ENCODE assay signal across 8 mouse cellular contexts in genomic region chr10:62865167-62866034, GRCm38 (mm10). TPM values are rescaled to one million over a fixed set of nuclear protein-coding genes. Genes with fewer than 3 reads are reported as not detected.
DNase-seq lines count a peak whose midpoint lies in the region; ATAC-seq lines count a peak whose summit lies in the region.

No protein-coding gene starts in this region.

- DNase-seq in 416B (ENCODE audit: low read depth), result peak; percentile 52
- DNase-seq in brain, adult 2 months (ENCODE audit: low read depth, low spot score), result peak; percentile 99
- peak; percentile 32 to 74 for DNase-seq in spleen, postnatal 4 days (ENCODE audit: low spot score in 2 of 2)

- peak overlapping the region; percentile 51 for H3K4me3 ChIP-seq in heart, embryonic 12.5 days
- H3K4me3 ChIP-seq in kidney, embryonic 15.5 days (replicated peaks), result peak overlapping the region; percentile 51
- peak overlapping the region; percentile 48 for H3K4me3 ChIP-seq in limb, embryonic 15.5 days
- peak overlapping the region; percentile 55 for H3K4me3 ChIP-seq in midbrain, embryonic 16.5 days (ENCODE audit: low read depth, low read length)

- peaks cover 22% of the 10 kb centered on the region for H3K36me3 ChIP-seq in heart, embryonic 12.5 days
- H3K36me3 ChIP-seq in kidney, embryonic 15.5 days, result peaks cover 14% of the 10 kb centered on the region
- H3K36me3 ChIP-seq in limb, embryonic 15.5 days, result 0 out of 2 replicates have a peak, but pooled peaks cover 4% of the 10 kb centered on the region
- peaks cover 2% of the 10 kb centered on the region; the same call in 1 of the 2 replicates for H3K36me3 ChIP-seq in midbrain, embryonic 16.5 days (ENCODE audit: control insufficient read depth, insufficient read depth, low read length)

- no peaks in the 10 kb centered on the region for H3K27me3 ChIP-seq in heart, embryonic 12.5 days (replicated peaks)
- H3K27me3 ChIP-seq in kidney, embryonic 15.5 days, result no peaks in the 10 kb centered on the region
- H3K27me3 ChIP-seq in limb, embryonic 15.5 days, result no peaks in the 10 kb centered on the region
- H3K27me3 ChIP-seq in midbrain, embryonic 16.5 days (ENCODE audit: control insufficient read depth, insufficient read depth, low read depth, low read length), result no peaks in the 10 kb centered on the region

- peaks cover 4% of the 10 kb centered on the region for H3K9me3 ChIP-seq in heart, embryonic 12.5 days (replicated peaks)
- no peaks in the 10 kb centered on the region for H3K9me3 ChIP-seq in kidney, embryonic 15.5 days (replicated peaks)
- H3K9me3 ChIP-seq in limb, embryonic 15.5 days, result no peaks in the 10 kb centered on the region
- no peaks in the 10 kb centered on the region for H3K9me3 ChIP-seq in midbrain, embryonic 16.5 days (replicated peaks; ENCODE audit: control insufficient read depth, low read length, poor library complexity, severe bottlenecking)

- H3K4me1 ChIP-seq in heart, embryonic 12.5 days (replicated peaks), result peaks cover 23% of the 10 kb centered on the region
- H3K4me1 ChIP-seq in kidney, embryonic 15.5 days, result peaks cover 17% of the 10 kb centered on the region
- peaks cover 24% of the 10 kb centered on the region for H3K4me1 ChIP-seq in limb, embryonic 15.5 days
- H3K4me1 ChIP-seq in midbrain, embryonic 16.5 days (ENCODE audit: control insufficient read depth, insufficient read depth, low read length), result peaks cover 25% of the 10 kb centered on the region

- ATAC-seq in erythroid progenitor cell, adult 5-6 weeks (replicated peaks; ENCODE audit: low FRiP score, poor library complexity, severe bottlenecking), result 0 out of 2 replicates have a peak, but pooled peaks have one; percentile 30
- ATAC-seq in heart, embryonic 12.5 days (ENCODE audit: insufficient number of reproducible peaks, low FRiP score), result peak; percentile 89
- peak; percentile 97 for ATAC-seq in kidney, embryonic 15.5 days (replicated peaks; ENCODE audit: low FRiP score)
- ATAC-seq in limb, embryonic 15.5 days (ENCODE audit: insufficient number of reproducible peaks, low FRiP score, low TSS enrichment, low read depth), result peak; percentile 92
- ATAC-seq in midbrain, embryonic 16.5 days, result peak; percentile 98

- WGBS in heart, embryonic 12.5 days, result 1% methylated on average over 28 of the region's 28 CpGs
- 2% methylated on average over 28 of the region's 28 CpGs for WGBS in kidney, embryonic 15.5 days
- WGBS in limb, embryonic 15.5 days, result 2% methylated on average over 28 of the region's 28 CpGs
- under 1% methylated on average over 28 of the region's 28 CpGs for WGBS in midbrain, embryonic 16.5 days

- peak overlapping the region; percentile 77 for H3K9ac ChIP-seq in heart, embryonic 12.5 days
- peak overlapping the region; percentile 57 for H3K9ac ChIP-seq in kidney, embryonic 15.5 days
- peak overlapping the region; percentile 57 for H3K9ac ChIP-seq in limb, embryonic 15.5 days
- H3K9ac ChIP-seq in midbrain, embryonic 16.5 days (ENCODE audit: low read depth, low read length), result peak overlapping the region; percentile 86

- peak overlapping the region; percentile 74 for H3K4me2 ChIP-seq in heart, embryonic 12.5 days
- H3K4me2 ChIP-seq in kidney, embryonic 15.5 days, result peak overlapping the region; percentile 83
- H3K4me2 ChIP-seq in limb, embryonic 15.5 days, result peak overlapping the region; percentile 84
- peak overlapping the region; percentile 65 for H3K4me2 ChIP-seq in midbrain, embryonic 16.5 days (ENCODE audit: low read length)

- peak overlapping the region; percentile 90 for H3K27ac ChIP-seq in heart, embryonic 12.5 days (ENCODE audit: poor library complexity, severe bottlenecking)
- peak overlapping the region; percentile 94 for H3K27ac ChIP-seq in kidney, embryonic 15.5 days
- H3K27ac ChIP-seq in limb, embryonic 15.5 days, result peak overlapping the region; percentile 86
- H3K27ac ChIP-seq in midbrain, embryonic 16.5 days (ENCODE audit: low read length), result peak overlapping the region; percentile 99

RNA-seq across cellular contexts. Expression of gene Tet1, which starts 43.4 kb away (rescaled TPM):
- total RNA-seq in erythroid progenitor cell, adult 5-6 weeks (2015; ENCODE audit: low replicate concordance), result 2.2 and 6.7 TPM in 2 replicates
- total RNA-seq in erythroid progenitor cell, adult 5-6 weeks (2017; ENCODE audit: low replicate concordance), result 0.39 and 0.76 TPM in 2 replicates
- 28.7 and 35.4 TPM in 2 replicates for polyA plus RNA-seq in heart, embryonic 12.5 days (2016; fragmentation: Nextera tagmentation; extraction: Ambion mirVana)
- 28.5 and 32.9 TPM in 2 replicates for polyA plus RNA-seq in kidney, embryonic 15.5 days (2015; fragmentation: Nextera tagmentation; extraction: Ambion mirVana)
- 22.8 and 24.9 TPM in 2 replicates for polyA plus RNA-seq in limb, embryonic 15.5 days (2015; fragmentation: Nextera tagmentation; extraction: Ambion mirVana)
- 42.0 and 42.4 TPM in 2 replicates for polyA plus RNA-seq in midbrain, embryonic 16.5 days (2015; fragmentation: Nextera tagmentation; extraction: Ambion mirVana)

RNA-seq across cellular contexts. Expression of gene Slc25a16, which starts 55.0 kb away (rescaled TPM):
- 9.6 and 15.5 TPM in 2 replicates for total RNA-seq in erythroid progenitor cell, adult 5-6 weeks (2015; ENCODE audit: low replicate concordance)
- 9.1 and 19.9 TPM in 2 replicates for total RNA-seq in erythroid progenitor cell, adult 5-6 weeks (2017; ENCODE audit: low replicate concordance)
- 13.1 and 13.3 TPM in 2 replicates for polyA plus RNA-seq in heart, embryonic 12.5 days (2016; fragmentation: Nextera tagmentation; extraction: Ambion mirVana)
- polyA plus RNA-seq in kidney, embryonic 15.5 days (2015; fragmentation: Nextera tagmentation; extraction: Ambion mirVana), result 15.0 and 15.8 TPM in 2 replicates
- polyA plus RNA-seq in limb, embryonic 15.5 days (2015; fragmentation: Nextera tagmentation; extraction: Ambion mirVana), result 12.0 and 12.9 TPM in 2 replicates
- polyA plus RNA-seq in midbrain, embryonic 16.5 days (2015; fragmentation: Nextera tagmentation; extraction: Ambion mirVana), result 15.1 and 15.4 TPM in 2 replicates

Comparison
In these comparisons a context has a peak if more than half of its experiments do, and no peak if none do; other contexts are left out.
1. Peak in every context shown above with its lines: DNase-seq, ATAC-seq, H3K4me3 ChIP-seq and H3K27ac ChIP-seq.
2. ATAC-seq: peak in every context shown above with its lines; median percentile 98 in midbrain, embryonic 16.5 days; 97 in kidney, embryonic 15.5 days; 92 in limb, embryonic 15.5 days; 89 in heart, embryonic 12.5 days; 30 in erythroid progenitor cell, adult 5-6 weeks.